Mouse (Mus musculus) stomach, postnatal 0 days (tissue): Measurements from ENCODE around the gene Cwh43.

Source experiments
- CTCF ChIP-seq: IDR thresholded peaks from 2 replicates; pipeline ENCODE4 v1.5.1; 2016; ENCODE audit warnings: antibody characterized with exemption, low read depth, mild to moderate bottlenecking, moderate library complexity
- EP300 ChIP-seq: optimal IDR thresholded peaks from 2 replicates; pipeline ENCODE3; 2016; ENCODE audit warnings: antibody characterized with exemption

- TF ChIP-seq CTCF: peak; percentile 24; the same call in 1 of the 2 replicates
- no peak for TF ChIP-seq EP300
These were observed 32.7 kb upstream of the Cwh43 start for GRCm38 (mm10) chr5:73373184-73373583.
